Mouse (Mus musculus) liver, embryonic 14.5 days (tissue): Measurements from ENCODE around the gene Ldb3.

Source experiments
- CTCF ChIP-seq: IDR thresholded peaks from 2 replicates; pipeline ENCODE4 v1.5.1; 2016; ENCODE audit warnings: antibody characterized with exemption, low read depth, control low read depth
- EP300 ChIP-seq: IDR thresholded peaks from 2 replicates; pipeline ENCODE4 v1.6.1; 2016; ENCODE audit warnings: antibody characterized with exemption, low read depth

GRCm38 (mm10) chr14:34582740-34583427 is 5.6 kb downstream of the Ldb3 start:
- TF ChIP-seq CTCF: no peak
- TF ChIP-seq EP300: no peak
